Mouse (Mus musculus): Measurements from ENCODE around the gene Sirt1. TPM values are rescaled to one million over a fixed set of nuclear protein-coding genes. Genes with fewer than 3 reads are reported as not detected.
A peak's percentile ranks its signal among the peaks of the same experiment; 100 is the strongest.

The Sirt1 gene
- total RNA-seq, 2 experiments from 2014 or later: 13.2 to 14.3 TPM

DNA sequence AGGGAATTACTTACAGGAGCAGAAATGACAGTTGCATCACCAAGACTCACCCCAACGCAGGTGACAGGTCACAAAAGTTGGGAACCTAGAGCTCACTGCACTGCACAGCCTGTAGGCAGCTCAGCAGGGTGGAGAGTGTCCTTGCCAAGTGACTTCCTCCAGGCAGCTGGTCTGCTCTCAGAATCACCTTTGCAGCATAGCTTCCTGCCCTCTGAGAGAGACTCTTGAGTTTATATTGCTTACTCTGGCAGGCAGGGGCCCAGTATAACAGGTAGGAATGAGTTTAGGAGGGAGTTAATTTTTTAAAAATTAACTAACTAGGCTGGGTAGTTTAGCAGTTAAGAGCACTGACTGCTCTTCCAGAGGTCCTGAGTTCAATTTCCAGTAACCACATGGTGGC is 67.8 kb downstream of the Sirt1 start:
- no peak for DNase-seq

DNA sequence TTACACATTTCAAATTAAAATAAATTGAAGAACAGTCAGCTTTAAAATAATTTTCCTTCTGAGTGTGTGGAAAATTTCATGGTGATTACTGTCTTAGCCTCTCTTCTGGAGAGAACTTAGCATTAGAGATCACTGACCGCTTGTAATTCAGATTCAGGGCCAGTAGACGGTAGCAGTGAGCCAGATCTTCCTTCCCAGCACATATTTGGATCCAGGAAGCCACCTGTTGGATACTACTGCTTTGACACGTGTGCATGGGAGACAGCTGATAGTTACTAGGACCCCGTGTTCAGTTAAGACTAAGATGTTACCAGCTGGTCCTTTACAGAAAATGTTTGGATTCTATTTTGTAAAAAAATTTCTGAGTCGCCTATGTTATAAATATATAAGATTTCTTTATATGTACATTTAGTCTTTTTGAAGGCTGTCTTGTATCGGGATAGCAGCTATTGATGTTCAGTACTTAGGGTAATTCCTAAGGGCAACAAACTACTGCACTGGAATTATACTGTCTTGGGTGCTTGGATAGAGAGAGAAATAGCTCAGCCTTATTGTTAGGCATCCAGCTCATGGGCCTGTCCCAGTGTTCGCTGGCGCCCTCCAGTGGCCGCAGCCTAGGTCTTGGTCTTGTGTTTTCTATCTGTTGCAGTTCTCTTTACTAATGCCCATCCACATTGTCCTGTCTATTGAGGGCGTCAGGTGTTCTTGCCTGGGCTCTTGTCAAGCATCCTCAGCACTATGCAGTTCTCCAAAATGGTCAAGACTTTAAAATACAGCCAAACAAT is 72.7 kb downstream of the Sirt1 start:
- peak; percentile 88 for DNase-seq

DNA sequence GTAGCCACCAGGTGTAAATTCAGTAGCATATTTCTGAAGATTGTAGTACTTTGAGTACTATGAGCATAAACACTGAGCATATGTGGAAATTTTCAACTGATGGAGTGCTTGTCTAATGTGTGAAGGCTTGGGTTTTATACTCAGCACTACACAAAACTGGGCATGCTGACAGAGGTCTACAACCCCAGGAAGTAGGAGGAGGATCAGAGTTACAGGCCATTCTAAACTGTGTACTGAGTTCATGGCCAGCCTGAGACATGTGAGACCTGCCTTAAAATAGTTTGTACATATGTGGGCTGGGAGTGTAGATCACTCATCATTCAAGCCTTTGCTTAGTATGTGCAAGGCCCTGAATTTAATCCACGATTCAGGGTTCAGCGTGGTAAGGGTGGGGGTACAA is 79.1 kb downstream of the Sirt1 start:
- DNase-seq: no peak

DNA sequence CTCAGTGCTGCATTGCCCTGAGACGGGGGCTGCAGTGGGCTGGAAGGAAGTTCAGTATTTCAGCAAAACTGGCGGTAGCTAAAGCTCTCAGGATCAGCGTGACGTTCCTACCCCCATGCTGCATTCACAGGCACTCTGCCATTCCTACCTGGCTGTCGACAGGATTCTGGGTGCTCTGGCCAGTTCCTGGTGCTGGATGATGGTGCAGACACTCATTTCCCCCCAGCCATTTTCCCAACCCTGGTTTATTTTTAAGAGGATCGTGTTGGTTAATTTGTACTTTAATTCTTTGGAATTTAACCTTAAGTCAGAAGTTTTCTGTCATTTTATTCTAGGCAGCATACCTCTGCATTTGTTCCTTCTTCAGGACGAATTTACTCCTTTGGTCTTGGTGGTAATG is 98.7 kb downstream of the Sirt1 start:
- DNase-seq: no peak

DNA sequence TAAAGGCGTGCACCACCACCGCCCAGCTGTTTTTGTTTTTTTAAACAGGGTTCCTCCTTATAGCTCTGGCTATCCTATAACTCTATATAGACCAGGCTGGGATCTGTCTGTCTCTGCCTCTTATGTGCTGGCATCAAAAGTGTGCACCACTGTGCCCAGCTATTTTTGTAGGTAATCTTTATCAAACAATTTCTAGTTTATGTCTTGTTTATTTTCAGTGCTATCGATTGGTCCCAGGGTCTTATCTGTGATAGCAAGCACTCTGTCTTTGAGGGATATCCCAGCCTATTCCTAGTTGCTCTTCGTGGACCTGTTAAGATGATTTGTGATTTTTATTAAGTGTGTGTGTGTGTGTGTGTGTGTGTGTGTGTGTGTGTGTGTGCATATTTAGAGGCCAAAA is 99.1 kb downstream of the Sirt1 start:
- no peak for DNase-seq

DNA sequence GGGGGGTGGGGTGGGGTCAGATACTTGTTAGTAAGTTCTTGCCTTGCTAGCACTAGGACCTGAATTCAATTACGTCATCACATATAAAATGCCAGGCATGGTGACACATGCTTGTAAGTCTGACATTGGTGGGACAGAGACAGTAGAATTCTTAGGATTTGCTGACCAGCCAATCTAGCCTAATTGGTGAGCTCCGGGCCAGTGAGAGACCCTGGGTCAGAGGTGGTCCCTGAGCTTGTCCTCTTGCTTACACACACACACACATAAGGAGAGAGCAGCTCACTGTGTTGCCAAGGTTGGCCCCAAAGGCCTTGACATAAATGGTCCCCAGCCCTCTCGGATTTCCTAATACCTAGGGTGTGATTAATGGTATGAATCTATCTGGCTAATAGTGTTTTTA is 101.7 kb downstream of the Sirt1 start:
- DNase-seq: no peak

DNA sequence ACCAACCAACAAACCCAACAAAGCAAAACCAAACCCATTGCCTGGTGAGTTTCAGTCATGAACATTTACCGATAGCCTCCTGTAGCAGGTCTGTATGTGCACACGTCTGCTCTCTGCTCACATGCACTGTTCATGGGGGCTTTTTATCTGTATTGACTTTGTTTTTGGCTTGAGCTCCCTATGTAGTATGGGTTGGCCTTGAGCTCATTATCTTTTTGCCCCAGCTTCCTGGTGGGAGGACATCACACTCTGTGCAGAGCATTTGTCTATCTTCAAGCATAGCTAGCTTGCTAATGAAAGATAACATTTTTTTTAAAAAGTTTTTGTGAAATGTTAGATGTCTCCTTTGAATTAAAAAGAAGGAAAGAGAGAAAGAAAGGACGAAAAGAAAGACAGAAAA is 104.5 kb downstream of the Sirt1 start:
- DNase-seq: no peak

DNA sequence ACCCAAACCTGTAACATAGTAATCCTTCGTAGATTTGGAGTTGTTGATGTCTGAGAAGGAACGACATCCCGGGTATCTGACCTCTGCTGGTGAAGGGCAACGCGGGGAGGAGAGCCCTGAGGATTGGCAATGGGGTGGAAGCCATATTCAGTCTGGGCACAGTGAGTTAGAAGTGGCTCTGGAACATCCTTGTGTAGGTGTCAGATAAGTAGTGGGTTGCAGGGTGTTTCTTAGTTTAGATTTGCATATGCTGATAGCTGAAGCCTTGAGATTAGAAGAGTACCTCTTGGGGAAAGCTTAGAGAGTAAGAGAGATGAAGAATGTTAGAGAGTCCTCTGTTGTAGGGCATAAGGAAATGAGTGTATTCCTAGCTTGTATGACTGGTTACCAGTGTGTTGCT is 108.6 kb downstream of the Sirt1 start:
- no peak for DNase-seq

DNA sequence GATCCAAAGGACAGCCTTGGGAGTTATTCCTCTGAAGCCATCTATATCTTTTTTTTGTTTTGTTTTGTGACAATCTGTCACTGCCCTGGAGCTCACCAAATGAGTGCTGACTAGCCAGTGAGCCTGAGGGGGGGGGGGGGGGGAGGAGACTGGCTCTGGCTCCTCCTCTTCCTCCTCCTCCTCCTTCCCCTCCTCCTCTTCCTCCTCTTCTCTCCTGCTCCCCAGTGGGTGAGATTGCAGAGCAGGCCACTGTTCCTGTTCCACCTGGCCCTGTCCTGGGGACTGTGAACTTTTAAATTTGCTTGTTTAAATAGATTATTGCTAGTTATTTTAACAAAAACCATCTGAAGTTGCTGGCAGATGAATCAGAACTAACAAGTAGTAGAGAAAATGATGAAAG is 109.1 kb downstream of the Sirt1 start:
- no peak for DNase-seq

Other genes with a start within 250 kb of the Sirt1 start
- 10 to 100 TPM; 69.3 to 75.7 TPM for gene Mypn, start 177.8 kb downstream of the Sirt1 start, total RNA-seq (2021)
- gene Herc4, start 137.9 kb downstream of the Sirt1 start, total RNA-seq (2021): 10 to 100 TPM; 45.2 to 45.8 TPM
- 1 to 10 TPM; 5.5 to 8.7 TPM for gene Dnajc12, start 739 bp upstream of the Sirt1 start, total RNA-seq (2021)
- not detected for gene Gm7075, start 40.1 kb upstream of the Sirt1 start, total RNA-seq (2021)
- 10 to 100 TPM; 81.4 to 88.7 TPM for gene Ctnna3, start 48.4 kb upstream of the Sirt1 start, total RNA-seq (2021)

Measured in heart, postnatal 4 days (tissue).